8 mouse cellular contexts compared by ENCODE assay signal in the genomic region with DNA sequence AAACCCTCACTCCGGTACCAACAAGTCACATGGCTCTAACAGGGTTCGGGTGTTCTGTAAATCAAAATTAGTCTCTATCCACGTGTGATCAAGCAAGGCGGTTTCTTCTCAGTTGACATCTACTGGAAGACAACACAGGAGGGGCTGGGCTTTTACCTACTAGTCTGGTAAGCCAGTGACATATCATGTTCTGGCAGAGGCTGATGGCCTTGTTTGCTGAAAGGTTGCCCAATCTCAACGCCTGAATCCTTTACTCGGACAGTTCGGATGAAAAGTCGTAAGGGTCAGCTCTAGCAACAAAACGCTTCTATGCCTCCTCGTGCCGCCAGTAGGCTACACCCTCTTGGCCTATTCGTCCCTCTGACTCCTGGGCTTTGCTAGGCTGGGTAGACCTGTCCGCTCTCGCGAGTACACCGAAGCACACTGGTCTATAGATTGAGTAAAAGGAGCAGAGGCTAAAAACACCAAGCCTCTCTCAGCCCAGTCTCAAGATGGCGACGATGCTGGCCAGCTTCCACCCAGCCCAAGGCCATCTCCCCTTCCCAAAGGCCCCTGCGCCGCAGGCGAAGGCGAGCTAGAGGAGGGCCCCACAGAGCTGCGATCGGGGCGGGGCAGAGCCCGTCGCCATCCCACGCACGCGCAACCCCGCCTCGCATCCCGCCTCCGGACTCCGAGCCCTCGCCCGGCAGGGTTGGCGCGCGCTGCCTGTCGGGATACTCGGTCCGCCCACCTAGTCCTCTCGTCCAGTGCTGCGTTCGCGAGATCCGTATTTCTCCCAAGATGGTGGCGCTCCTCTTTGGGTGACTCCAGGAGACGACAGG. TPM values are rescaled to one million over a fixed set of nuclear protein-coding genes. Genes with fewer than 3 reads are reported as not detected.
DNase-seq lines count a peak whose midpoint lies in the region; ATAC-seq lines count a peak whose summit lies in the region.

A gene (plus strand): TSS at position 706 of the 821 bp plus-strand sequence.

- ATAC-seq in hindbrain, embryonic 14.5 days (ENCODE audit: low FRiP score), result peak; percentile 97

- peak within 1 kb of the TSS; percentile 80 for H3K4me2 ChIP-seq in hindbrain, embryonic 14.5 days (replicated peaks)

- WGBS in hindbrain, embryonic 14.5 days, result under 1% methylated on average over 50 of the region's 50 CpGs

- H3K4me1 ChIP-seq in hindbrain, embryonic 14.5 days (replicated peaks; ENCODE audit: control insufficient read depth, insufficient read depth, low read length), result peaks cover 12% of the 10 kb centered on the region

- DNase-seq in R1 (ENCODE audit: low read depth, low spot score), result peak; percentile 96
- peak; percentile 98 to 99 for DNase-seq in cerebellum, postnatal 25 days
- peak; percentile 91 to 96 for DNase-seq in frontal cortex, postnatal 25 days (ENCODE audit: low spot score in 2 of 2)
- peak; percentile 97 for DNase-seq in hindbrain, embryonic 14.5 days (ENCODE audit: low spot score)
- peak; percentile 98 for DNase-seq in layer of hippocampus, postnatal 36 days
- DNase-seq in lung, postnatal 36 days, result peak; percentile 98
- DNase-seq in retina, postnatal 1 day, result peak; percentile 99
- peak; percentile 94 for DNase-seq in urinary bladder, adult 2 months (ENCODE audit: low spot score)

- no peaks in the 10 kb centered on the region for H3K36me3 ChIP-seq in hindbrain, embryonic 14.5 days (replicated peaks; ENCODE audit: control insufficient read depth, insufficient read depth)

- no peaks in the 10 kb centered on the region for H3K9me3 ChIP-seq in hindbrain, embryonic 14.5 days (ENCODE audit: control insufficient read depth, low read length)

- peak within 1 kb of the TSS; percentile 93 for H3K27ac ChIP-seq in hindbrain, embryonic 14.5 days

- H3K4me3 ChIP-seq in hindbrain, embryonic 14.5 days (replicated peaks; ENCODE audit: low read length), result peak within 1 kb of the TSS; percentile 82

- peak within 1 kb of the TSS; percentile 90 for H3K9ac ChIP-seq in hindbrain, embryonic 14.5 days

- no peaks in the 10 kb centered on the region for H3K27me3 ChIP-seq in hindbrain, embryonic 14.5 days (ENCODE audit: control insufficient read depth, insufficient read depth, low read length)

RNA-seq across cellular contexts. Expression of the gene that starts here (rescaled TPM):
- 173 and 182 TPM in 2 replicates for polyA plus RNA-seq in hindbrain, embryonic 14.5 days (2014; fragmentation: Nextera tagmentation; extraction: Ambion mirVana)
- 100 to 1,000 TPM; 144 to 158 TPM for total RNA-seq in layer of hippocampus, postnatal 36 days (2021)
- polyA plus RNA-seq in urinary bladder, adult 2 months (2012; rRNA removed), result 15.9 and 21.4 TPM in 2 replicates

Comparison
In these comparisons a context has a peak if more than half of its experiments do, and no peak if none do; other contexts are left out.
1. Peak in every context shown above with its lines: DNase-seq, ATAC-seq, H3K4me3 ChIP-seq and H3K27ac ChIP-seq.